Mouse (Mus musculus) cerebellum, adult 8-10 months (tissue): ENCODE data around the gene Rfx2.

Source experiments
- DNase-seq: peaks from one replicate; pipeline ENCODE4 v3.0.0; 2022

Gene Rfx2

DNA sequence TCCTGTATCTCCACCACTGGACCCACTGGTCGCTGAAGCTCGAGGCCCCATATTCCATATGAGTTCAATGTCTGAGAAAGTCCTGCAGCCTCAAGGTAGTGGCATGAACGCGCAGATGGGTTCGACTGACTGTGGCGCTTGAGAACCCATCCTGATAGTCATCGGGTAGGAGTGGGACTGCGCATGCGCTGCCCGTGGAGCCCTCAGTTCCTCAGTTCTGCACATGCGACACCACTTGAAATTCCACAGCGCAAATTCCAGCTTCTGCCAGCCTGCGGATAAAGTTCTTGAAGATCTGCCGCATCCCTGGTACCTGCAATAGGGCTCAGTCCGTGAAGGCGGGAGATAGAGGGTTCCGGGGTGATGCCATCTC is 90.0 kb downstream of the Rfx2 start:
- no peak for DNase-seq

DNA sequence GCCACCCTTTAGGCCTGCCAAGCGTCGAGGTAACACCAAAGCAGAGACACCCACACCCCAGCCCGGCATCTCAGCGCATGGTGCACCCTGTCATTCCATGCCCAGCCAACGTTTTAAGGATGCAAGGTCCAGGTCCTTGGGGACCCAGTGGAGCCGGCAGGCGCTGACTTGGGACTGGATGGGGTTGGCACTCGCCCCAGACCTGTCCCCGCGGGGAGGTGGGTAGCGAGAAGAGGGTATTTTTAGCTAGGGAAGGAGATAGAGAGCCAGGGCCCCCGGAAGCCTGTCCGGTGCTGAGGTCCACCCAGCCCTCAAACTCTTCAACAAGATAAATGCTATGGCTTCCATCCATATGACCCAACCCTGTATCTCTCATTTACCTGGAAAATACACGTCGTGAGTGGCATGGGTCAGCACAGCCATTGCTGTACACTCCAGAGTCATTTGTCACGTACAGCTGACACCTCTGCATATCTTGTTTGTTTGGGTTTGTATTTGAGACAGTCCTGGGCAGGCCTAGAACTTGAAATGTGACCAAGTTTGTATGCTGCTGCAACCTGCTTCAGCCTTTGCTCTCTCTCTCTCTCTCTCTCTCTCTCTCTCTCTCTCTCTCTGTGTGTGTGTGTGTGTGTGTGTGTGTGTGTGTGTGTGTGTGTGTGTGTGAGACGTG is 90.6 kb downstream of the Rfx2 start:
- DNase-seq: no peak

DNA sequence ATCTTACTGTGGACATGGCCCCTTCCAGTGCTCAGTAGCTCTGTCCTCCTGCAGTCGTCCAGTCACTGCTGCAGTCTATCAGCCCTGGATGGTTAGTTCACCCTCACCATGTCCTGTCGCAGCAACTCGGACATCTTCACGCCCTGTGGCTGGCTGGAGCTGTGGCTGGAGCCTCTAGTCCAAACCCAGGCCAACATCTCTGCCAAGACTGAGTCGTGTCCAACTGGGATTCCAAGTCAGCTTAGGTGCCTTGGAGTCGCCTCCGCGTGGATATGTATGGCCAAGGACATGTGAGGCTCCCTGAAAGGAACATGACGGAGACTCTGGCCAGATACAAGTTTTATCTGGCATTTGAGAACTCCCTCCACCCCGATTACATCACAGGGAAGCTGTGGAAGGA is 92.6 kb downstream of the Rfx2 start:
- no peak for DNase-seq

DNA sequence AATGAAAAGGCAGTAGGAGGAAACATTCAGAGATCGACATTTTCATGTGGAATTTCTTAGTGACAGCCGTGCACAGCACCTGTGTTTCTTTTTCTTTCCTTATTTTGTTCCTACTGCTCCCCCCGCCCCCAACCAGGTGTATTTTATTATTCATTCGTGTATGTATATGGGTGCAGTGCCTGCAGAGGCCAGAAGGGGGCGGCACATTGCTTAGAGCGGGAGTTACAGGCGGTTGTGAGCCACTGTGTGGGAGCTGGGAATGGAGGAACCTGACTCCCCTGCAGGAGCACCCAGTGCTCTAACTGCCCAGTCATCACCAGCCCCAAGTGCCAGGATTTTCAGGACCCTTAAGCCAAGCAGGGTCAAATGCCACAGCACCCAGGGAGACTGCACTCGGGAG is 94.3 kb downstream of the Rfx2 start:
- DNase-seq: no peak

DNA sequence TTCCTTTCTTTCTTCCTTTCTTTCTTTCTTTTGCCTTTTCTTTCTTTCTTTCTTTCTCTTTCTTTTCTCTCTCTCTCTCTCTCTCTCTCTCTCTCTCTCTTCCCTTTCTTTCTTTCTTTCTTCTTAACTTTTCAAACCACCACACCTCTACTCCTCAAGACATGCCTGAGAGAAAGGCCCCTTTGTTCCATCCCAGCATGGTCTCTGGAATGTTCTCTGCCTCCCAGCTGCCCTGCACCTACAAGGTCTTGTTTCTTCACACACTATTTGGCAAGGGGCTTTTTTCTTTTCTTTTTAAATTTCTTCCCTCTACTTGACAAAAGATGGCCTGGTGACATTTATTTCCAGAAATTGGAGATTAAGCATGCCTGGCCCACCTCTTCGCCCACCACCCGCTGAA is 101.2 kb downstream of the Rfx2 start:
- DNase-seq: no peak

DNA sequence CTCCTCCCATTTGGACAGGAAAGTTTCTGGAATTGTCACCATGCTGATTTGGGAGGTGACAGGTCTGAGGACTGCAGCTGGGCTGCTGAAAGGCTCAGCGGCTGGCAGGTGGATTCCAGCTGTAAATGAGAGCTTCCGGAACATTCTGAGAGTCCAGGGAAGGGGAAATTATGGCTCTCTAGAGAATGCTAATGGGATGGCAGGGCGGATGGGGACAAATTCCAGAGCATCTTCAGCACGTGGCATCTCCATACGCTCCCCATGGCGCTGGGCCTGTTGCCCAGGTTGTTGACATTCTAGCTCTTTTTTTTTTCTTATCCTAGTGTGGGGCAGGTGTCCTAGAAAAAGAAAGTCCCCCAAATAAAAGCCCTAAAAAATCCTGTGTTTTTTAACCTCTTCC is 101.7 kb downstream of the Rfx2 start:
- DNase-seq: peak; percentile 29

DNA sequence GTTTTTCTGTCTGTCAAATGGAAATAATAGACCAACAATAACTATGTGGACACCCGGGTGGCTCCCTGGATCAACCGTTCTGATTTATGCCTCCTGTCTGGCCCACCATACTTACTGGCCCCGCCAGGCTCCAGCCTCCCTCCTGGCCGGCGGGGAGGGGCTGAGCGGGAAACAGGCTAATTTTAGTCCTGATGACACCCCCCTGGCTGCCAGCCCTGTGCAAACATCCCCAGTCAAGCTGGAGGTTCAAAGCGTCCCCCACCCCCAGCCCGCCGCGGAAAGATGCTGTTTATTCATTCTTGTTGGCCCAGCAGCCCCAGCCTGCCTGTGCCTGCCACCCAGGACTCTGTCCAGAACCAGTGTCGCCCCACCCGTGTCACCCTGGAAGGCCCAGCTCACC is 102.7 kb downstream of the Rfx2 start:
- no peak for DNase-seq

DNA sequence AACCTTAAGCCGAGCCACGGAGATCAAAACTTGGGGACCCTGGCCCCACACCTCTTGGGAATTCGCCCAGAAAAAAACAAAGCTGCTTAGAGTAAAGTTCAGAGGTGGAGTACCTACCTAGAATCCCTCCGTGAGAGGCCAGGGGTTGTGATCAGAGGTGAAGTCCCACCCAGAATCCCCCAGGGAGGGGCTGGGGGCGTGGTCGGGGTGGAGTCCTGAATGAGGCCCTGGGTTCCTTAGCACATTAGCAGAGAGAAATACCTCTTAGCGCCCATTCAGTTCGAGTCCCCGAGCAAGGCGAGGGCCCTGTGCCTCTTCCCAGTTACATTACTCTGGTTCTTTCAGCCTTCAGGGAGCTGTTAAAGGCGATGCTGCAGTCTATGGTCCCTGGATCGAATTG is 103.2 kb downstream of the Rfx2 start:
- DNase-seq: peak; percentile 12

DNA sequence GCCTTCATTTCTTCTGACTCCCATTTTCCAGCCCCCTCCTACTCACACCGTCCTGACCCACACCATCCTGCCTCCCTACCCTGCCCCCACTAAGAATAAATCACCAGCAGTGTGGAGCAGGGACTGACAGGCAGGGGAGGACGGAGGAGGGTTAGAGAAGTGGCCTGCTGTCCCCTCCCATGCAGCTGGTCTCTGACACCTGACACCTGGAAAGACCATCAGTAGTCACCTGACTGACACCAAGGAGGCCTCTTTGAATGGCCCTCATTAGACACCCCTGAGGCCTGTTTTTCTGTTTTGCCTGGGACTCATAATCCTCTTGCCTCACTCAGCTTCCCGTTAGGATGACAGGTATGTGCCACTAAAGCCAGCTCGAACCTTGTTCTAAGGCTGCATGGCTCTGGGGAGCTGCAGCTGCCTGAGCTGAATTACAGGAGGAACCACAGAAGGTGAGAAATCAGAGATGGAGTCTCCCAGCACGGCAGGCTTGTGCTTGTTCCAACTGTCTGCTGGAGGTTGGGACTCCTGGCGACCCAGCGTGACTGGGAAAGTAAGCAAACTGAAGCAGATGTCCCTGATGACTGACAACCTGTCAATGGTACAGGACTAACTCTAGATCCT is 103.7 kb downstream of the Rfx2 start:
- no peak for DNase-seq
